Mouse (Mus musculus) small intestine, adult 2 months (tissue): ENCODE data around the gene Rnf130.

Experiments used
- CTCF ChIP-seq: fragments of 200-500 bp; IDR thresholded peaks from 2 replicates; pipeline ENCODE4 v1.5.1; 2012; ENCODE audit warnings: low read depth, mild to moderate bottlenecking, control low read depth, inconsistent platforms, low read length, moderate library complexity, mixed read lengths; ENCODE audit not compliant: insufficient replicate concordance, insufficient read length; ENCODE audit errors: extremely low read depth
- POLR2A ChIP-seq: fragments of 200-500 bp; IDR thresholded peaks from 2 replicates; pipeline ENCODE4 v1.6.1; 2012; ENCODE audit warnings: low read depth, mild to moderate bottlenecking, control low read depth, inconsistent platforms, low read length, moderate library complexity

GRCm38 (mm10) chr11:50062116-50062515, 37.0 kb downstream of the Rnf130 start:
- no peak for TF ChIP-seq CTCF
- no peak for TF ChIP-seq POLR2A
